Mouse (Mus musculus) thymus, postnatal 4 days (tissue): Measurements from ENCODE around the gene Gm13305.
"Not testable (repeated sequence)": the region's sequence is repeated elsewhere in the genome, so short reads cannot be mapped to it uniquely, and the experiment has no call there.

ENCODE experiments used
- DNase-seq: peaks from one replicate; pipeline ENCODE4 v3.0.0; 2021

Gene Gm13305

GRCm38 (mm10) chr4:42168503-42168902 is at the start of gene Gm13305:
Gm13305 (minus strand) TSS chr4:42168603.
- not testable (repeated sequence) for DNase-seq

GRCm38 (mm10) chr4:42184980-42185372 is 16.6 kb upstream of the Gm13305 start:
- not testable (repeated sequence) for DNase-seq

DNA sequence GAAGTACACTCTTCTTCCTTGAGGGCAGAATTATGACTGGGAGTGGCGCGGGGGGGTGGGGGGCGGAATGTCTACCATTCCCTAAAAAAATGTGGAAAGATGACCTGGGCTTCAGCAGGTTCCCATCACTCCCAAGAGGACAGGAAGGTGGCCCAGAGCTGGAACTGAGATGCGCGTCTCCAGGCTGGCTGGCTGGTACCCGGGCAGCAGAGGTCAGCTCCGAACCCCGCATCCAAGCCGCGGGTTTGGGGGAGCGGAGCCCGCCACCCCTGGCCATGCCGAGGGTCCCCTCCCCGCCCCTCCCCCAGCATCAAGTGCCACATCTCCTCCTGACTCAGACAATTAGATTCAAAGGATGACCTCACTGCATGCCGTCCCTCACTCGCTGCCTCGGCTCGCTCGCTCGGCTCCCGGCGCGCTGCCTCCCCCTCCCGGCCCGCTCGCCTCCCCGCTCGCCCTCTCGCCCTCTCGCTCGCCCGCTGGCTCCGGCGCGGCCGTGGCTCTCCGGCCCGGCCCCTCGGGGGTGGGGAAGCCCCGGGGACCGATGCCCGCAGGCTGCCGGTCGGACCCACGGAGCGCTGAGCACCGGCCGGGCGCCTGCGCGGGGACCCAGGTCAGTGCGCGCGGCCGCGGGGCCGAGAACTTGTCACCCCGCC is 16.0 kb upstream of the Gm13305 start:
- not testable (repeated sequence) for DNase-seq

GRCm38 (mm10) chr4:42183234-42184197 is 15.1 kb upstream of the Gm13305 start:
- not testable (repeated sequence) for DNase-seq

GRCm38 (mm10) chr4:42178243-42178642 is 9.8 kb upstream of the Gm13305 start:
- not testable (repeated sequence) for DNase-seq

DNA sequence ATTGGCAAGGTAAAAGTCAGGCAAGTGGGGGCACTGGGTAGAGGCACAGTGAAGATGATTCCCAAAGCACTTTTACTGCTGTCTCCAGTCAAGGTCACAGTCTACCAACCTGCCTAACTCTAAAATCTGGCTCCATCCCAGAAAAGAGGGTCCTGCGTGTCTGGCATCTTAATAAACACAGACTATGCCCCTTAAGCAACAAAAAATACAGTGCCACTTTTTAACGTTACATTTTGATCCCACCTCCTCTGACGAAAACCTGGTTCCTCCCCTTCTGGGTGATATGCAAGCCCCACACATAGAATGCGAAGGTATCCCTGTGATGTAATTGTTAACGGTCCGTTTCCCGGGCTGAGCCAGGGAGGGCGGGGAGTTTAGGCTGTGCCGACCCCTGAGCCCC is 15.3 kb downstream of the Gm13305 start, which contains the start of gene Gm13306:
Gm13306 (plus strand) TSS at position 301 of the 400 bp plus-strand sequence.
- DNase-seq, result not testable (repeated sequence)

DNA sequence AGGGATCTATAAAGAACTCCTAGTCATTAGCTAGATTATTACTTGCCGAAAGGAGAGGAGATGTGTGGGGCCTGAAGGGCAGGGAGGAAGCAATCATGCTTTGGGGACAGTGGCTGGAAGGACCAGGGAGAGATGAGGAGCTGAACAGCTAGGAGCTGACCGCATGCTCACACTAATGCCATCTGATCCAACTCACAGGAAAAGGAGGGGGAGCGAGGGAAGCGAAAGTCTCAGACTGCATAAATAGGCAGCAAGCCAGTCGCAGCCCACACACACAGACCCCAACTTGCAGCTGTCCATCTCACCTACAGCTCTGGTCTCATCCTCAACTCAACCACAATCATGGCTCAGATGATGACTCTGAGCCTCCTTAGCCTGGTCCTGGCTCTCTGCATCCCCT is 53.9 kb downstream of the Gm13305 start, which contains the start of gene Gm13304:
Gm13304 (plus strand) TSS at position 301 of the 400 bp plus-strand sequence.
- not testable (repeated sequence) for DNase-seq
